Mouse (Mus musculus) mature B cell (primary cell): ENCODE results near the gene Brf1.

ENCODE experiments used
- in situ Hi-C: fragments of 300-500 bp; cut with MboI; formaldehyde crosslinking; loops from 2 replicates; pipeline ENCODE4 v1.14.3; 2019

Brf1 gene

DNA sequence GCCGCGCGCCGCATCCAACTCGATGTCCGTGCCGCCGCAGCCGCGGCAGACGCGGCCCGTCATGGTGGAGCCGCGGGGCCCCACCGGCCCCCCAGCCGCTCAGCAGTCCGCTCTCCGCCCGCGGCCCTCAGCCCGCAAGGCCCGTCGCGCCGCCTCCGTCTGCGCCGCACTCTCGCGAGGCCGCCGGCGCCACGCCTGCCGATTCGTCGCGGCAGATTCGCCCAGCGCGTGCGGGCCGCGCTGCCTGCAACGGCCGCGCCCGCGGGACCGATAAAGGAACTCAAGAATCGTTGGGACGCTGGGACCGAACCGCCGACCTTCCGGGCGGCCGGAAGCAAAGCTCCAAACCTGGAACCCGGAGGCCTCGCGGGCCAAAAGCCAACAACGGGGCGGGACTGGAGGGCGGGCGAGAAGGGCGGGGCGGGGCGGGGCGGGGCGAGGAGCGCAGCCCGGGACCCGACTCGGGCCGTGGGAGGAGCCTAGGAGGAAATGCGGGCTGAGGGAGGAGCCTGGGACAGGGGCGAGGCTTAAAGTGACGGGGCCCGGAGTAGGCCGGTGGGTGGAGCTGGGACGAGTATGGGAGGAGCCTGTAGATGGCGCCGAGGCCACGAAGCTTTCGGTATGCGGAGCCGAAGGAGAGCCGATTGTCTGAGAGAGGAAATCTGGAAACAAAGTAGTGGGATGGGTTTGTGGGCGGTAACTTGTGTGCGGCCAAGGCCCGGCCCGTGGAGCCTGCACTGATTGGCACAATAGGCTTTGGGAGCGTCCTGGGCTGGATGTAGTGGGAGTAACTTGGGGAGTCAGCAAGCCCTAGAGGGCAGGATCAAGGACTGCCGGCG lies at the start of gene Brf1:
Gene Brf1, minus strand, starts transcription at position 411 of the 839 bp plus-strand sequence.
- in situ Hi-C loops, result no loop called here

DNA sequence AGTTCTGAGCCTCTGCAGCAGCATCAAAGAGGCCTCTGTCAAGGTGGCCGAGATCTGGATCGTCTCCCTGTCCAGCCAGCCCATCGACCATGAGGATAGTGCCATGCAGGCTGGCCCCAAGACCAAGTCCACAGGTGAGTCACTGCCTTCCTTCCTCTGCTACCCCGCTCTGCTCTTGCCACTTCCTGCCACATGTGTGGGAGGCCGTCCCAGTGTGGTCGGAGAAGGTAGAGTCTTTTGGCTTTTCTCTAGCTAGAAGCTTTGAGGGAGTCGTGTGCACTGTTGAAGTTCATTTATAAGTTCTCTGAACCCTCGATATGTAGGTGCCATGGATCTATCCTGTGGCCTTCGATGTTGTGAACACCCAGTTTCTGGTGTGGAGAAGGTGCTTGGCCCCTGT lies 49.3 kb upstream of the Brf1 start:
- in situ Hi-C loops, result no loop called here

GRCm38 (mm10) chr12:113048103-113048502 lies 47.6 kb upstream of the Brf1 start:
- in situ Hi-C loops, result no loop called here

- in situ Hi-C loops, result no loop called here
Observed at GRCm38 (mm10) chr12:113046861-113047260, 46.4 kb upstream of the Brf1 start.

GRCm38 (mm10) chr12:113044916-113045677 lies 44.6 kb upstream of the Brf1 start:
- in situ Hi-C loops, result no loop called here

- in situ Hi-C loops, result no loop called here
Observed at GRCm38 (mm10) chr12:113042543-113042942, 42.0 kb upstream of the Brf1 start.

GRCm38 (mm10) chr12:113041481-113042439 lies 41.3 kb upstream of the Brf1 start:
- in situ Hi-C loops, result no loop called here

DNA sequence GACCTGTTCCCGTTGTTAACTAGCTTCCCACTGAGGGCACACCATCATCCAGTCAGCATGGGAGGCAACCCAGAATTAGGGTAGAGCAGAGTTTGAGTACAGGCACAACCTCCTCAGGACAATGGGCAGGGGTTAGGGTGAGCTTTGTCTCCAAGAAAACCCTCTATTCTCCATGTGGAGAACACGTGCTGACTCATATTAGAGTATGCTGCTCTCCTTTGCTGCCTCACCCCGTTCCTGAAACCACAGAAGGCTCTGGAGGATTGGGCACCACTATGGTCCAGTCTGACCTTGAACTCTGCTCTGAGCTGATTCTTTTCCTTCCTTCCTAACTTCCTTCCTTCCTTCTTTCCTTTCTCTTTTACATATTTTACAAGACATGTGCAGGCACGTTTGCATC lies 37.9 kb upstream of the Brf1 start:
- in situ Hi-C loops, result no loop called here

DNA sequence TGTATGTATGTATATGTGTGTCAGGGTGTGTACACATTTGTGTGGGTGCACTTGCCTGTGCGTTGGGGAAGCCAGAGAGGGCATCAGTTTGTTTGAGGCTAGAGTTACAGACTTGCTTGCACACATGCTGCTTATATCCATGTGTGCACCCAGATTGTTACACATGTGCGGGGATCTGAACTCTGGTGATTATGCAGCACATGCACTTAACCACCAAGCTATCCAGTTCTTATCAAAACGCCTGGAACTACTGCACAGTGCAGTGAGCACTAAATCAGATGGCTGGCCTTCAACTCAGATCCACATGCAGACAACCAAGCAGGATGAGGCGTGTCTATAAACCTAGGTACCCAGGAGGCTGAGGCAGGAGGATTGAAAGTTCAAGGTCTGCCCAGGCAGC lies 36.5 kb upstream of the Brf1 start:
- in situ Hi-C loops, result no loop called here

DNA sequence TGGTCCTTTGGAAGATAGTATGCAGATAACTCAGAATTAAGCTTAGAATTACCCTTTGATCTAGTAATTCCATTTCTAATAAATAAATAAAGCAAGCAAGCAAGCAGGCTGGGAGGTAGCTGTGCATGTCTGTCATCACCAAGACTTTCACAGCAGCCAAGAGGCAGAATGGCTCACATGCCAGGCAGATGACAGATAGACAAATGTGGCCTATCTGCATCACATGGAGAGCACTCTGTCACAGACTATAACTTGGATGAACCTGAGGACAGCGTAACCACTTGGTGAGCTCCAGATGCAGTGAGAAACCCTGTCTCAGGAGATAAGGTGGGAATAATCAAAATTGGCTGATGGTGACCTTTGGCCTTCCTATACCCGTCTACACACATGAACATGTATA lies 34.6 kb upstream of the Brf1 start:
- in situ Hi-C loops, result no loop called here

GRCm38 (mm10) chr12:113032296-113033250 lies 32.1 kb upstream of the Brf1 start:
- in situ Hi-C loops, result no loop called here

DNA sequence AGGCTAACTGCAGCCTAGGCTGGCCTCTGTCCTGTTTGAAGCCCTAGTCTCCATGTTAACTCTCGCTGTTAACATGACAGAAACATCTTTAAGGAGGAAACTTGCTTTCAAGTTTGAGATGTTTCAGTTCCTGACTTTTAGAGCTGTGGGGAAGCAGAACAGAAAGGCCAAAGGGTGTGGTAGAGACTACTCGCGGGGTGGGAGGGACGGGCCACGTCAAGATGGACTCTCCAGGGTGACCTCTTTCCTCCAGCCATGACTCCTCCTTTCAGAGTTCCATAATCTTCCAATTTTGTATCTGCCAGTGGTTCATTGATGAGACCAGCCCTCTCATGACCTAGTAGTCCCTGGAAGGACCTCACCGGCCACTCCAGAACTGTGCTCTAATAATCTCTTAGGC lies 30.9 kb upstream of the Brf1 start:
- in situ Hi-C loops, result no loop called here

- in situ Hi-C loops, result no loop called here
Observed at GRCm38 (mm10) chr12:113030993-113031392, 30.5 kb upstream of the Brf1 start.

- in situ Hi-C loops, result no loop called here
Observed at GRCm38 (mm10) chr12:113030046-113030445, 29.5 kb upstream of the Brf1 start.

DNA sequence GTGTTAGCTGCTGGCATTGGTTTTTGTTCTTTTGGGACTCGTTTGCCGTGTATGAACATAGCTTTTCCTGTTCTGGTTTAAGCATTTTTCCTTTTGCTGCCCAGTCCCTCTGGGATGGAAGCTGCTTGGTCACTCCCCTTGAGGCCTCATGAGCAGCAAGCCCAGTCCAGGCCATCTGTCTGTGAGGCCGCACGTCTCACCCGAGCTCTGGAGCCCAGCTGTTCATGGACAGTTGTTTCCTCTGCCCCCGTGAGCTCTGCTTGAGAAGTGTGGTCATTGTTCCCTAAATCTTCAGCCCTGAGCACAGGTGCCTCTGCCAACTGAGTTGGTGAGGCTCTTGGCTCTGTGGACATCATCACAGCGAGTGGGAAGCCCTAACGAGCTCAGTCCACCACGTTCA lies 28.4 kb upstream of the Brf1 start:
- in situ Hi-C loops, result no loop called here

GRCm38 (mm10) chr12:113028067-113028466 lies 27.6 kb upstream of the Brf1 start:
- in situ Hi-C loops, result no loop called here

DNA sequence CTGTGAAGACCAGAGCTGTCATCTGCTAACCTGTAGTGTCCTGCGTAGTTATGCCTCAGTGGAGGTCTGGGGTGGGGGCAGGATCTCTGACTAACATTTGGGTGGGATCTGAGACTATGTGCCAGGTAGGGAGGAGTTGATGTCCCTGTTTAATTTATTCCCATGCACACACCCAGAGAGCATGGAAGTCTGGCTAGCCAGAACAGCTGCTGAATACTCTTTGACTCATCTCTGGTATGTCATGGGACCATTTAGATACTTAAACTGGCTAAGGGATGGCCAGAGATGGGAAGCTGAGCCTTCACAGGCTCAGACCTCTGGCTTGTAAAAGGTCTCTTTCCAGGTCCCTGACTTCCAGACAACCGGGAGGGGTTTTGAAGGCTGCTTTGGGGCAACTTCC lies 27.0 kb upstream of the Brf1 start:
- in situ Hi-C loops, result no loop called here

GRCm38 (mm10) chr12:113026557-113026956 lies 26.1 kb upstream of the Brf1 start:
- in situ Hi-C loops, result no loop called here

DNA sequence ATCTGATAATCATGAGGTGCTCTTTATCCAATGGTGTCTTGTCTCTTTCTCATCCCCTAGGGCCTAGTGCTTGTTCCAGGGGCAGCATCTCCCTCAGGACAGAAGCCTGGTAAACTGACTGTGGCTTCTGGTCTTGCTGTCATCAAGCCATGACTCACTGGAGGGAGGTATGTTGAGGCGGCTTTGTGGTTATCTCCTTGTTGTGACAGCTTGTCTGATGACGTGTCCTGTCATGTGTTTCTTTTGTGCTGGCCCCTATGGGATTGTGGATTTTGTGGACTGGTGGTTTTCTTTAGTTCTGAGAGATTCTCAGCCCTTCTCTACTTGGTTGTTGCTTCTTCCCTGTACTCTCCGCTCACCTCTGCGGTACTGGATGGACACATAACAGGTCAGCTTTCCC lies 22.6 kb upstream of the Brf1 start:
- in situ Hi-C loops, result no loop called here

DNA sequence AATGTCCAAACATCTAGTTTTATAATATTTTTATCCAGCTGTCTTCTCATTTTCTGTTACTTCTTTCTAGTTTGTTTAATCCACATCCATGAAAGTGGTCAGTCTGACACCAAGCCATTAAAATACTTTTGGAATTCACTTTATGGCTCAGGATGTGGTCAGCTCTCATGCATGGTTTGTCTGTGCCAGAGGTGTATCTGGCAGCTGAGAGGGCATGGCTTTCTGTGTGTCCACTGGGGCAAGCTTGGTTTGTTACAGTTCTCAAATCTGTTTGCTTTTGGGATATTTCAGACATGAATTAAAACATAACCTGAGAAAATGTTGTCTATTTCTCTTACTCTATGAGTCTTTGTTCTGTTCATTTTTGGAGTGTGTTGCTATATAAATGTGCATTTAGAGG lies 21.0 kb upstream of the Brf1 start:
- in situ Hi-C loops, result no loop called here

DNA sequence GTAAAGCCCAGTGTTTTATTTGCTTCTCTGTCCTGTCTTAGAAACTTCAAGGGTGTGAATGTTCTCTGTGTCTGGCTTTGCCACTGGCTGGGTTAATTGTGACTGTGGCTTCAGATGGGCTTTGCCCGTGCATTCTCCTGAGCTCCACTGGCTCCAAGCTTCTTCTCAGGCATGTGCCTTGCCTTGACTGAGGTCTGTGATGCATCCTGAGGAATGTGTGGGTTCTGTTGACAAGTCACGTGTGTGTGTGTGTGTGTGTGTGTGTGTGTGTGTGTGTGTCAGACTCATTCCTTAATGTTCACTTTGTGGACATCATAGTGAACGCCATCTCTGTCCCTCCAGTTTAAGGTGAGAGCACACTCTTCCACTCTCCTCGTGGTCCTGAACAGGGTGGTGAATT lies 18.3 kb upstream of the Brf1 start:
- in situ Hi-C loops, result no loop called here
